Mouse (Mus musculus): ENCODE results near the gene Timp4. TPM values are rescaled to one million over a fixed set of nuclear protein-coding genes. Genes with fewer than 3 reads are reported as not detected.

Timp4 gene
- polyA plus RNA-seq, 1 experiment: 1.5 TPM

DNA sequence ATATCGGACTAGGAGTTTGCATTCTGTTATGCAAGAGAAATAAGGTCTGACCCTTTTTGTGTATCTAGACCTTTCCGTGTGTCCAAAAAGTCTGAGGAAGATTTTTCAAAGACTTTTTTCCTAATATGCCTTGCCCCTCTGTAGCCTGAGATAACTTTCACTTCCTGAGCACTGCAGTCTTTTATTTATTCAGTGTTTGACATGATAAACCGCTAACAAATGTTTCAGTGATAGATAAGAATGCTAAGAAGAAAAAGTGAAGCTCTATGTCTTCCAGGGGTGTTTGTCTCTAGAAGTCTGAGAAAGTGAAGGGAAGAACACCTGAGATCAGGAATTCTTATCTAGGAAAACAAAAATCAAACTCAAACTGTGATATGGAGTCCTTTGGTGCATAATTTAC, 51.3 kb downstream of the Timp4 start:
- Histone ChIP-seq H3K4me3 (ENCODE audit: control insufficient read depth, low read depth, low read length) (no peak overlapping the region), H3K27me3 (ENCODE audit: control insufficient read depth, insufficient read depth, low read length) (no peaks in the 10 kb centered on the region), H3K4me1 (ENCODE audit: control insufficient read depth, insufficient read depth, low read length) (no peaks in the 10 kb centered on the region), H3K36me3 (ENCODE audit: control insufficient read depth, insufficient read depth, low read length) (no peaks in the 10 kb centered on the region), H3K27ac (ENCODE audit: control insufficient read depth, insufficient read depth, low read depth, low read length) (no peak overlapping the region)
- TF ChIP-seq POLR2A (IDR thresholded peaks at IDR 0.05; ENCODE audit: control insufficient read depth, low read depth, low read length): no peak

Other genes starting within 250 kb of the Timp4 start
- gene Tamm41, start 214.3 kb downstream of the Timp4 start, polyA plus RNA-seq (2012; rRNA removed): 13.0 and 14.1 TPM in 2 replicates
- 9.2 and 12.5 TPM in 2 replicates for gene Syn2, start 117.3 kb downstream of the Timp4 start, polyA plus RNA-seq (2012; rRNA removed)
- gene Gm17482, start 24.9 kb downstream of the Timp4 start, polyA plus RNA-seq (2012; rRNA removed): not detected in 2 replicates
- 1.2 and 2.0 TPM in 2 replicates for gene Pparg, start 108.7 kb upstream of the Timp4 start, polyA plus RNA-seq (2012; rRNA removed)